Mouse (Mus musculus) intestine, embryonic 14.5 days (tissue): Measurements from ENCODE around the gene Slc46a1. TPM values are rescaled to one million over a fixed set of nuclear protein-coding genes. Genes with fewer than 3 reads are reported as not detected.

Experiments used
- ATAC-seq: fragments of 200-750 bp; cut with Nextera tagmentation; replicated peaks from 2 replicates; pipeline ENCODE4 v1.8.0; 2017; ENCODE audit warnings: low read depth, moderate number of reproducible peaks, moderate TSS enrichment, moderate library complexity; ENCODE audit not compliant: low FRiP score, low TSS enrichment
- DNase-seq: peaks from one replicate; pipeline ENCODE4 v3.0.0-alpha.2; 2018; ENCODE audit warnings: low spot score
- H3K27ac ChIP-seq: fragments of 300-500 bp; sonication (generic); 2 replicates; pipeline ENCODE4 v1.5.1; 2014; ENCODE audit warnings: low read depth, mild to moderate bottlenecking, control low read depth
- H3K27me3 ChIP-seq: fragments of 300-500 bp; sonication (generic); replicated peaks from 2 replicates; pipeline ENCODE4 v1.6.1; 2014; ENCODE audit warnings: low read length, control low read depth; ENCODE audit not compliant: control insufficient read depth, insufficient read depth
- H3K36me3 ChIP-seq: fragments of 300-500 bp; sonication (generic); 2 replicates; pipeline ENCODE4 v1.6.1; 2014; ENCODE audit warnings: low read length, control low read depth; ENCODE audit not compliant: control insufficient read depth, insufficient read depth
- H3K4me1 ChIP-seq: fragments of 300-500 bp; sonication (generic); replicated peaks from 2 replicates; pipeline ENCODE4 v1.6.1; 2014; ENCODE audit warnings: low read length, control low read depth, mixed read lengths; ENCODE audit not compliant: control insufficient read depth, insufficient read depth
- H3K4me2 ChIP-seq: fragments of 300-500 bp; sonication (generic); 2 replicates; pipeline ENCODE4 v1.6.1; 2014; ENCODE audit warnings: low read length
- H3K4me3 ChIP-seq: fragments of 300-500 bp; sonication (generic); 2 replicates; pipeline ENCODE4 v1.5.1; 2014; ENCODE audit warnings: low read depth, low read length, control low read depth, mixed read lengths
- H3K9ac ChIP-seq: fragments of 300-500 bp; sonication (generic); 2 replicates; pipeline ENCODE4 v1.6.1; 2014; ENCODE audit warnings: mild to moderate bottlenecking, low read length
- H3K9me3 ChIP-seq: fragments of 300-500 bp; sonication (generic); 2 replicates; pipeline ENCODE4 v1.6.1; 2016; ENCODE audit warnings: low read length, control low read depth; ENCODE audit not compliant: control insufficient read depth
- WGBS: fragments of 180-500 bp; shearing (Covaris S2); extraction: QIAGEN DNeasy Blood & Tissue Kit; methylation state at CpG from one replicate; pipeline ENCODE4 v1.1.7; 2014; 5-methylcytosine and 5-hydroxymethylcytosine counted together
- polyA plus RNA-seq: library from polyadenylated mRNA; unstranded; fragments of >200 nt; fragmentation: Nextera tagmentation; extraction: Ambion mirVana; gene quantifications from 2 replicates; pipeline ENCODE4 v1.2.1, GENCODE M21; 2014

Gene Slc46a1
- polyA plus RNA-seq, 1 experiment from 2014 or later = 12.4 TPM

DNA sequence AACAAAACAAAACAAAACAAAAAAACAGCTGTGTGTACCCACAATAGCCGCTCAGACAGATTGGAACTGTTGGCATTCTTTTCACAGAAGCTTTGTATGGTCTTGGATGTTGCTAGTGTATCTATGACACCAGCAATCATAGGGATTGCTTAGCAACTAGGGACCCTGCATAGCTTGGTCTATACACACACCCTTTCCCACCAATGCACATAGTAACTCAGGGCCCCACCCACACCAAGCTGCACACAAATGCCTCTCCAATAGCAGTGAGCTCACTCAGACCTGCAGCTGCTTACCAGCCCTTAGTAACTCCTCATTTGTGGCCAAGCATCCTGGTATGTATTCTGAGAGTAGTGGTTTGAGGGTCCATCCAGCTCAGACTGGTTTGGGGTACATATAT lies 17.3 kb upstream of the Slc46a1 start:
- H3K36me3 ChIP-seq = no peaks in the 10 kb centered on the region
- H3K9ac ChIP-seq = no peak overlapping the region
- no peaks in the 10 kb centered on the region for H3K27me3 ChIP-seq
- H3K9me3 ChIP-seq = no peaks in the 10 kb centered on the region
- no peak overlapping the region for H3K4me2 ChIP-seq
- no peak for ATAC-seq
- DNase-seq = no peak
- no peak overlapping the region for H3K4me3 ChIP-seq
- H3K27ac ChIP-seq = no peak overlapping the region
- H3K4me1 ChIP-seq = no peaks in the 10 kb centered on the region
- 91% methylated on average over 1 of the region's 1 CpGs for WGBS

DNA sequence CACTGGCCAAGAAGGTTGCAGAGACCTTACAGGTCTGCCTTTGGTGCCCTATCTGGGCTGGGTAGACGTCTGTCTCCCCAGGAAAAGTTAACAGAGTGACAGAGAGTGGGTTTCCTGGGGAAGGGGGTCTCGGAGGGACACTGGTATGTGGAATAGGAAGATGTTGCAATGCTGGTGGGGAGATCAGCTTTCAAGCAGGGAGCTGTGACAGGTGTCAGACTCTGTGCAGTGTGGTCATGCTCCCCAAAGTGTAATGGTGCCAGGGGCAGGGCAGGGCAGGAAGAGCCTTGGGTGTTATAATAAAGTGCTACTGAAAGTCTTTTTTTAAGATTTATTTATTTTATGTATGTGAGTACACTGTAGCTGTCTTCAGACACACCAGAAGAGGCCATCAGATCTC lies 15.2 kb upstream of the Slc46a1 start:
- Histone ChIP-seq H3K27ac (no peak overlapping the region), H3K4me1 (no peaks in the 10 kb centered on the region), H3K4me2 (no peak overlapping the region), H3K9ac (no peak overlapping the region), H3K4me3 (no peak overlapping the region), H3K27me3 (no peaks in the 10 kb centered on the region), H3K9me3 (no peaks in the 10 kb centered on the region), H3K36me3 (no peaks in the 10 kb centered on the region)
- WGBS = 49% methylated on average over 2 of the region's 2 CpGs
- DNase-seq (no peak), ATAC-seq (no peak)

DNA sequence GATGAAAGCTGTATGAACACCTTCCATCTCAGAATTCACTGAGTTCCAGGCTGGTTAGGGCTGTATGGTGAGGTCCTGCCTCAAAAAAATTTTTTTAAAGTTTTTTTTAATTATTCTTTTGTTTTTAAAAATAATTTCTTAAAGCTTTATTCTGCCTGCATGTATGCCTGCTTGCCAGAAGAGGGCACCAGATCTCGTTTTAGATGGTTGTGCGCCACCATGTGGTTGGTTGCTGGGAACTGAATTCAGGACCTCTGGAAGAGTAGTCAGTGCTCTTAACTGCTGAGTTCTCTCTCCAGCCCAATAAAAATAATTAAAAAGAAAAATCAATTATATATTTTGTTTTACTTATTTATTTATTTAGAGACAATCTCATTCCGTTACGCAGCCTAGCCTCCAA lies 11.8 kb upstream of the Slc46a1 start:
- Histone ChIP-seq H3K9me3 (no peaks in the 10 kb centered on the region), H3K27me3 (no peaks in the 10 kb centered on the region), H3K4me3 (no peak overlapping the region), H3K4me1 (no peaks in the 10 kb centered on the region), H3K36me3 (no peaks in the 10 kb centered on the region), H3K9ac (no peak overlapping the region), H3K4me2 (no peak overlapping the region), H3K27ac (no peak overlapping the region)
- DNase-seq (peak; percentile 80), ATAC-seq (no peak)
- WGBS = 14% methylated on average over 4 of the region's 4 CpGs

GRCm38 (mm10) chr11:78454276-78454675 lies 11.2 kb upstream of the Slc46a1 start:
- Histone ChIP-seq H3K4me3 (no peak overlapping the region), H3K4me1 (no peaks in the 10 kb centered on the region), H3K9me3 (no peaks in the 10 kb centered on the region), H3K27me3 (no peaks in the 10 kb centered on the region), H3K9ac (no peak overlapping the region), H3K4me2 (no peak overlapping the region), H3K27ac (no peak overlapping the region), H3K36me3 (no peaks in the 10 kb centered on the region)
- no peak for ATAC-seq
- DNase-seq = no peak
- WGBS = 71% methylated on average over 7 of the region's 7 CpGs

DNA sequence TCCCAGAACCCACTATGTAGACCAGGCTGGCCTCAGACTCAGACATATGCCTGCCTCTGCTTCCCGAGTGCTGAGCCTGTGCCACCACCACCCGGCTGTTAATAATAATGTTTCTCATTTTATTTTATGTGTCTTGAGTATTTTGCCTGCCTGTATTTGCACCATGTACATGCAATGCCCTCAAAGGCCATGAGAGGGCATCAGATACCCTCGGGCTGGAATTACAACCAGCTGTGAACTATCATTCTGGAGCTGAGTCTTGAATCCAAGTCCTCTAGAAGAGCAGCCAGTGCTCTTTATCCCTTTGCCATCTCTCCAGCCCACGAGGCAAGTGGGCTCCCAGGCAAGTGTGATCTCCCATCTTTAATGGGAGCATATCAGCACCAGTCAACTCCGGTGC lies 10.2 kb upstream of the Slc46a1 start:
- no peak overlapping the region for H3K9ac ChIP-seq
- 38% methylated on average over 5 of the region's 5 CpGs for WGBS
- peak; percentile 58 for DNase-seq

GRCm38 (mm10) chr11:78458740-78459139 lies 6.8 kb upstream of the Slc46a1 start:
- Histone ChIP-seq H3K36me3 (no peaks in the 10 kb centered on the region), H3K4me1 (no peaks in the 10 kb centered on the region), H3K27me3 (no peaks in the 10 kb centered on the region), H3K4me2 (no peak overlapping the region), H3K9ac (no peak overlapping the region), H3K27ac (no peak overlapping the region), H3K4me3 (no peak overlapping the region), H3K9me3 (0 out of 2 replicates have a peak, but pooled peaks cover 3% of the 10 kb centered on the region)
- 81% methylated on average over 17 of the region's 17 CpGs for WGBS
- ATAC-seq (no peak), DNase-seq (no peak)

More for the DNA sequence above, 10.2 kb upstream of the Slc46a1 start:
- Histone ChIP-seq H3K4me2 (no peak overlapping the region), H3K27me3 (no peaks in the 10 kb centered on the region), H3K4me1 (no peaks in the 10 kb centered on the region), H3K4me3 (no peak overlapping the region), H3K9me3 (no peaks in the 10 kb centered on the region), H3K27ac (no peak overlapping the region), H3K36me3 (no peaks in the 10 kb centered on the region)
- no peak for ATAC-seq

DNA sequence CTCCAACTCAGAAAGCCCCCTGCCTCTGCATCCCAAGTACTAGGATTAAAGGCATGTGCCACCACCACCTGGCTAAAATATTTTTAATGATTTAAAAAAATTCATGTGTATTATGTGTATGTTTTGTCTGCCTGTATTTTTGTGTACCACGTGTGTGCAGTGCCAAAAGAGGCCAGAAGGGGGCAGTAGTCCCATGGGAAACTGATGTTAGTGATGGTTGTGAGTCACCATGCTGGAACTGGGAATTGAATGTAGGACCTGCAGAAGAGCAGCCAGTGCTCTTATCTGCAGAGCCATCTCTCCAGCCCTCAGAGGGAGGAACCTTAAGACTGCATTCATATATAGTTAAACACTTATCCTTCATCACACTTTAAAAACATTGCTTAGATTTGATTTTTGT lies 3.6 kb upstream of the Slc46a1 start:
- no peaks in the 10 kb centered on the region for H3K36me3 ChIP-seq
- no peak for ATAC-seq

GRCm38 (mm10) chr11:78462669-78463068 lies 2.8 kb upstream of the Slc46a1 start:
- H3K36me3 ChIP-seq = no peaks in the 10 kb centered on the region
- no peak overlapping the region for H3K4me3 ChIP-seq
- DNase-seq (no peak), ATAC-seq (no peak)
- no peak overlapping the region for H3K9ac ChIP-seq
- H3K4me2 ChIP-seq = no peak overlapping the region
- no peaks in the 10 kb centered on the region for H3K27me3 ChIP-seq
- WGBS = 68% methylated on average over 5 of the region's 5 CpGs
- H3K9me3 ChIP-seq = 0 out of 2 replicates have a peak, but pooled peaks cover 3% of the 10 kb centered on the region
- H3K27ac ChIP-seq = no peak overlapping the region; the same call in 1 of the 2 replicates
- H3K4me1 ChIP-seq = peaks cover 15% of the 10 kb centered on the region; the same call in 1 of the 2 replicates

More for the DNA sequence above, 3.6 kb upstream of the Slc46a1 start:
- WGBS = 93% methylated on average over 1 of the region's 1 CpGs
- DNase-seq = no peak
- Histone ChIP-seq H3K27me3 (no peaks in the 10 kb centered on the region), H3K4me1 (peaks cover 15% of the 10 kb centered on the region; the same call in 1 of the 2 replicates), H3K27ac (no peak overlapping the region), H3K9me3 (0 out of 2 replicates have a peak, but pooled peaks cover 3% of the 10 kb centered on the region), H3K4me3 (no peak overlapping the region), H3K4me2 (no peak overlapping the region), H3K9ac (no peak overlapping the region)

DNA sequence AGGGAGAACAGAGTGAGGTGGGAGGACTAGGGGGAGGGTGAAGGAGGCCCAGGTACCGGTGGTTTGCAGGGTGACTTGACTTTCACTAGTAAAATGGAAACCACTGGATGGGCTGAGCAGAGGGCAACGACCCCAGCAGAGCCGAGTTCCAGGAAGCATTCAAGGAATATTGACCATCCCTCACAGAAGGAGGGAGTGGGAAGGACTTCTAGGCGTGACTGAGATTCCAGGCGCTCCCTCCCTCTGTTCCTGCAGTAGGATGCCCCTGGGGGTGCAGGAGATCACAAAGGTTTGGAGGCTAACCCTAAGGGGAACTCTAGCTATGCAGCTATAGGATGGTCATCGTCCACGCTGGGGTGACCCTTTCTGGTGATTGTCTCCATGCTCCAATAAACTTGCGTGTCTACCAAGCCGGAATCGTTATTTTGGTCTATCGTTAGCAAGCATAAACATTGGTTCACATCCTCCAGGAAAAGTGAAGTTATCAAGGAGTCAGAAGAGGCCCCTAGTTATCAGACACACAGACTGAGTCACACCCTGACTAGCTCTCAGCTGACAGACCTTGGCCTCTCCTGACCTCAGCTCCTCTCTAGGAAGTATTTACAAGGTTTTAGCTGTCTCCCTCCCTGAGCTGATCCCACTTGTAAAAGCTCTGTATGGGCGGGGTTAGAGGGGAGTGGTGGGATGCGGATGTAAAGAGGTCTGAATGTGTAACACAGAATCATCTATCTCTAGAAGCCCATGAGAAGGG lies 2.0 kb upstream of the Slc46a1 start:
- ATAC-seq (no peak), DNase-seq (peak; percentile 65)
- Histone ChIP-seq H3K36me3 (no peaks in the 10 kb centered on the region), H3K27ac (no peak overlapping the region), H3K4me2 (no peak overlapping the region), H3K4me3 (no peak overlapping the region), H3K9ac (no peak overlapping the region), H3K27me3 (no peaks in the 10 kb centered on the region), H3K9me3 (0 out of 2 replicates have a peak, but pooled peaks cover 3% of the 10 kb centered on the region), H3K4me1 (peaks cover 15% of the 10 kb centered on the region; the same call in 1 of the 2 replicates)
- 44% methylated on average over 13 of the region's 13 CpGs for WGBS
